Mouse (Mus musculus) spleen, postnatal 4 days (tissue): Measurements from ENCODE around the gene Kdm1b.

Experiments used
- DNase-seq, 2 experiments: peaks; one replicate each; pipeline ENCODE4 v3.0.0; 2022; ENCODE audit warnings: low spot score in 2 of 2

Gene Kdm1b

DNA sequence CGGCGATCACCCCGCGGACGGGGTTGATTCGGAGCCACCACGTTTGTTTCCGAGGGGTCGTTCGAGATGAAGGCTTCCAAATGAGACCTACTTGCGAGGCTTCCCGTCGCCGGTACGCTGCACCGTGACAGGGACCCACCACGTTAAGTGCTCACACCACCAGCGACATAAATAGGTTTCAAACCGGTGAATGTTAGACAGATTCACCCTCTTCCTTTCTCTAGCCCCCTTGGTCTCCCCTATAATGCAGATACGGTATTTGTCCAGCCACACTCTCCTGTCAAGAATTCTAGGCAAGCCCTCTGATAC is 63.2 kb downstream of the Kdm1b start:
- DNase-seq = no peak

DNA sequence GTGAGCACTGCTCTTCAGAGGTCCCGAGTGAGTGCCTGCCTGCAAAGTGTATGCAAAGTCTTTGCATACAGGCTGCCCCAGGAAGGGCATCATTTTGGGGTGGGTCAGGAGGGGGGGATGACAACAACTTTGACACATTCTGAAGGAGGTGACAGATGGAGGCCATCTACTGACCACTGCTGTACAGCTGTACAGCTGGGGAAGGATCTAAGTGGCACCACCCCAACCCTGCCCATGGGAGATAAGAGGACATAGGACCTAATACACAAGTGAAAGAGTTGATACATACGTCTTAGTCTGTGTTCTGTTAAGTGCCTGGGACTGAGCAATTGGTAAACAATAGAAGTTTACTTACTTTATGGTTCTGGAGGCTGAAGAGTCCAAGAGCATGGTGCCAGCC is 65.9 kb downstream of the Kdm1b start:
- DNase-seq = peak; percentile 60 to 69

DNA sequence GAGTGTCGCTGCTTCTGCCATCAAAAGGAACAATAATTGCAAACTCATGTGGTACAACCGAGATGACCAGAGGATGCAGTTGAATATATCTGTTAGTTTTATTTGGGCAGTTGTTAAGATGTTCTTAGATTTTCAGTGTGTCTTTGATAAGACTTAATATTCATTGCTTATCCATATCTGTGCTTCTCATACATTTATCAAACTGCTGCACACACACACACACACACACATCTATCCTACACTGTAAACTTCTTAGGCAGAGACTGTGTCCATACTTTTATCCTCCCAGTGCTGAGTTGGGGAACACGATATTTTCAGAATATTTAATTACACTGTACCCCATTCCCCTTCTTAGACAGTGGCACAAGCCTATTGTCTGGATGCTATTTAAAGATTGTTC is 67.9 kb downstream of the Kdm1b start:
- no peak for DNase-seq

DNA sequence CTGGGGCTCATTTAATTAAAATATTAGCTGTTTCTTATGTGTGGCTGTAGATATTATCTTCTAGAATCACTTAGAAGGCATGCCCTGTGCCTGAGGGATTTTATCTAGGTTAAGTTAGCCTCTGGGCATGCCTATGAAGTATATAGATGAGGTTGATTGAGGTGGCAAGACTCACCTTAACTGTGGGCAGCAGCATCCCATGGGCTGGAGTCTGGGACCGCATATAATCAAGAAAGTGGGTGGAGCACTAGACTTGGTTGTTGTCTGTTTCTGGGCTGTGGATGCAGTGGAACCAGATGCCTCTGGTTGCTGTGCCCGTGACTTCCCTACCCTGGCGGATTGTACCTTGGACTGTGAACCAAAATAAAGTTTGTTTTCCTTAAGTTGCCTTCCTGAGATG is 68.8 kb downstream of the Kdm1b start:
- DNase-seq = no peak

DNA sequence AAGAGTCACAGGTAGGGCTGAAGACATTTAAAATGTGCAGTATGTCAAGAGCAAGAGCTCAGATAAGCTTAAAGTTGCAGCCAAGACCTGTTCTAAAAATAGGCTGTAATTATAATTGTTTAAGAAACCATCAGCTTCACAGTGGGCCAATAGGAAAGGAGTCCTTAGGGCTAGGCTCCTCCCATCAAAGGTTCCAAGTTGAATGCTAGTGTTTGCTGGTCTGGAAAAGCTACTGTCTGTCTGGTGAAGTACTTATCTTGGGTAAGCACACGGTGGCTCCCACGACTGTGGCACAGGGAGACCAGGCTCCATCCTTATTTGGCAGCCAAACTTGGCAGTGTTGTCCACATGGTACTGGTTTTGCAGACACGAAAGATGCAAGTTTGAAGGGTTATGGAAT is 69.6 kb downstream of the Kdm1b start:
- DNase-seq = peak; percentile 65 to 76

DNA sequence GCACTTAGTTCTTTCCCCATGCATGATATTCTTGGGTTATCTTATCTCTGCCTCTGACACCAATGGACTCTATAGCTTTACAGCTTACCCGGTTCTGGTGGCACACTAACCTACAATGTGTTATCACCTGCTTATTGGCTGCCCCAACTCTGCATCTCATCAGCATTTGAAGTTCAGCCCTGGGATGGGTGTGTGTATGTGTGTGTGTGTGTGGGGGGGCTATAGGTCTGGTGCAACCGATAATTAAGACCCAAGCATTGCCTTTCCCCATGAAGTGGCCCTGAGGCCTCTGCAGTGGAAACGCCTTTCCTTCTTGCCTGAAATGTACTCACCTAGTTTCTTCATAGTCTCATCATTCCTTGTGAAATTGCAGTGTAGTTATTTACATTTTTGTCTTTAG is 72.7 kb downstream of the Kdm1b start:
- DNase-seq = no peak

DNA sequence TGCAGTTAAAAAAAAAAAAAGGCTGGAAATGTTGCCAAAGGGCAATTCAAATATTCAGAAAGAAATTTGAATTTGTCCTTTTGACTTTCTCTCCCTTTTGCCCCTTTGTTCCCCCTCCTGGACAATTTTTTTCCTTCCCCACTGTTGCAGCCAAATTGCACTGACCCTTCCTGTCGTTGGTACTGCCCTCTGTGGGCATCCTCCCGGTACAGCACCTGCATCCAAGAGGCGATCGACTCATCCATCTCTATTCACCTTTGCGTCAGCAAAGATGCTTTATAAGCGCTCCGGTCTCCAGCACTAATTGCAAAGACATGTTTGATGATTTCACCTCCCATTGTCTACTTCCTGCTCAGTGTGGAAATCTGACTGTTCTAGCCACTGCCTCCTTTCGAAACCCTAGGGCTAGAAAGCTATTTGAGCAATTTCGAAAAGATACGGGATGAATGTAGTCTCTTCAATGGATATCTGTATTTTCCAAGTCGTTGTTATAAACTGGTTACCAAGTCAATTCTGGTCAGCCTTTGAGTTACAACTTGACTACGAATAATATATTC is 78.1 kb downstream of the Kdm1b start:
- DNase-seq = no peak

DNA sequence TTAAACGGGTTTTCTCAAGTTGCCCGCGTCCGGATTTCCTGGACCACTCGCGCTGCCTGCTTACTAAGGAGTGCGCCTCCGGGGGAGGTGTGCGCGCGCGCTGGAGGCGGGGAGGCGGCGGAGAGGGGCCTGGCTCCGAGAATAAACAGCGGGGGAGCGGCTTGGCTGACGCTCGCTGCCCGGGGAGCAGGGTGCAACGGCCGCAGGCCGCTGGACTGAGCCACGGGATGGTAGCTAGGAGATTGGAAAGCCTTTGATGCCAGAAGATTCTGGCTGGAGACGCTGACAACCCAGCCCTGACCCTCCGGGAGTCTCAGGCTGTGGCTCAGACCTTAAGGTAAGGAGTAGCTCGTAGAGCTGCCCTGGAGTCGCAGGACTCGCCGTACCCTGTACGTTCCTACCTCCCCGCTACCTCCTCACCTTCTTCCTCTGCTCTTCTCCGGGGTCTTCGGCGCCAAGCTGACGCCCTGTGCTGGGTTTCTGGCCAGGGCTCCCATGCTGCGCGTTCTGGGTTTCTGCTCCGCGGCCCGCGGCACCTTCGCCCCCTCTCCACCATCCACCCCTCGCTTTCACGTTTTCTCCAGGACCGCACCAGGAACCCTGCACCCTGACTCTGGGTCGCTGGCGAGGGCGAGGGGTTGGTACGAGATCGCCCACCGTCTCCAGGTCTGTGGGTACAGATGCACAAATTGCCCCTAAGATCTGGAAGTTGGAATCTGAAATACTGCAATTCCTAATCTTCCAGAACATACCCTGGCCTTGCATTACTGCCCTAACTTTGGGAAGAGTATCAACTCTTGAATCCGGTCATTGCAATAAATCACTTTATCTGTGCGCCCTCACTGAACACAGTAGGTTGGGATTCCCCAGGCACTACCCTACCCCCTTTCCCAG is 79.5 kb downstream of the Kdm1b start, which contains the start of gene Rnf144b:
Gene Rnf144b, plus strand, starts transcription at position 120 of the 894 bp plus-strand sequence.
- DNase-seq = peak; percentile 27 to 68

DNA sequence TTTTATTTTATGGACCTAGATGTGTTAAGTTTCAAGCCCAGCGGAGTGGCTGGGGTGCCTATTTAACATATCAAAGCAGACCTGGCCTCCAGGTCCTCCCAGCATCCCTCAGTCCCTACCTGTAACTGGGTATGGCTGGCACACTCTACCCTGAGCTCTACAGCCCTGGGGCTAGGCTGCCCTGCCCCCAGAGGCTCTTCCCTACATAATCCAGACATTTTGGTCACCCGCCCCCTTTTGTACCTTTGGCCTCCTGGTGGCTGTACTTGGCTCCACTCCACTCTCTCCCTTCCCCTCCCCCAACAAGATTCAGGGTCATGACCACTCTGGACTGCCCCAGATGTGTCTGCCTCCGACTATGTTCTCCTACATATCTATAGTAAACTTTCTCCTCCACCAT is 81.2 kb downstream of the Kdm1b start:
- no peak for DNase-seq

DNA sequence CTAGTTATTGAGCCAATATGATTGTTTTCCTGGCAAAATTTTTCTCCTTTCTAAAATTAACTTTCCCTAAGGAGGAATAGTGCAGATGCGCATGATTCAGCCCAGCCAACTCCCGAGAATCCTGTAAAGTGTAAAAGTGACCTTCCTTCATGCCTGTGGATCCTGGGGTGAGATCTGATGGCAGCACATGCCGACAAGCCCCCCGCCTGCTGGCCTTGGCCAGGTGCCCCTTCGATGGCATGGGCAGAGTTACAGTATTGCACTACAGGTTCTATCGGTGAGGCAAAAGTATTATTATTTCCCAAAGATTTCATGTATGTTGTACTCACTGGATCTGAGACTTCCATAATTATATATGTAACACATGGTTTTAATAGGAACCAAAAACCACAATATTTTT is 81.7 kb downstream of the Kdm1b start:
- no peak for DNase-seq

DNA sequence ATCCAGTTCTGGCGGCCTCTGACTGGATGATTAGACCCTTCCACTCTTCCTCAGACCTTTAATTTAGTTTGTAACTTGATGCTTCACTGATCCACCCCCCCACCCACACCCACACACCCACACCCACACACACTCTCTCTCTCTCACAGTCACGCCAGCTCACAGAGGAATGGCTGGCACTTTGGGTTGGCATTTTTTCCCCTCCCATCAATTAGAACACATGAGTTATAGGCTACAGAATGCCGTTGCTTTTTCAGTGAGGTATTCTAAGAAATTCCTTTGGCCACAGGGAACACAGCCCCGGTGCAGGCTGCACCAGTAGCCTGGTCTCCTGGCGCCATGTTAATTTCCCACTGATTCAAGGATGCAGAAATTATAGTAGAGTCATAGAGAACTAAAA is 82.3 kb downstream of the Kdm1b start:
- no peak for DNase-seq

DNA sequence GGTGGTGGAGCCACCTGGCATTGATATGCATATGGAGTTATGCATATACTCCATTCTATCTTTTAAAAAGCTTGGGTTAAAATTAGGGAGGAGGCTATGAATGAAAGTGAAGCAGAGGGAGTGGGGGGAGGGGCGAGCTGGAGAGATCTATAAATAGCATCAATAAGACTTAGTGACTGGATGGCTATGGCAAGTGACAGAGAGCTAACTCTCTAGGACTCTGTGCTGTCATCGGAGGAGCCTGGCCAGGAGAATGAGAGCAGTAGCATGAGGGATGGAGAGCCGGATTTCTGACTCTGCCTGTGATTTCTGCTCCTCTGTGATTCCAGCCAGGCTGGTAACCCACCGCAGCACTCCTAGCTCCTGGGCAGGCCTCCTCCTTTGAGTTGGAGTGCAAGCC is 85.8 kb downstream of the Kdm1b start:
- DNase-seq = no peak

DNA sequence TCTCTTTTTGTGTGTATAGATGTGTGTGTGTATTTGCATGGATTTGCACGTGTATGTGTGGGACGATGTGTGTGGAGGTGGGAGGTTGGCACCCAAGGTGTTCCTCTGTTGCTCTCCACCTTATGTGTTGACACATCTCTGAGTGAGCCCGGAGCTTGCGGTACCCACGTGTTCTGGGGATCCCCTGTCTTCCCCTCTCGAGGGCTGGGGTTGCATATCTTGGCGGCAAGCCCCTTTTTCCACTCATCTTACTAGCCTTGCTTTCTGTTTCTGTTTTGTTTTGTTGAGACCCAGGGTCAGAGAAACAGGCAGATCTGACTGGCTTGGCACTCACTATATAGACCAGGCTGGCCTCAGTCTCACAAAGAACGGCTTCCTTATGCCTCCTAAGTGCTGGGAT is 89.8 kb downstream of the Kdm1b start:
- DNase-seq = no peak

DNA sequence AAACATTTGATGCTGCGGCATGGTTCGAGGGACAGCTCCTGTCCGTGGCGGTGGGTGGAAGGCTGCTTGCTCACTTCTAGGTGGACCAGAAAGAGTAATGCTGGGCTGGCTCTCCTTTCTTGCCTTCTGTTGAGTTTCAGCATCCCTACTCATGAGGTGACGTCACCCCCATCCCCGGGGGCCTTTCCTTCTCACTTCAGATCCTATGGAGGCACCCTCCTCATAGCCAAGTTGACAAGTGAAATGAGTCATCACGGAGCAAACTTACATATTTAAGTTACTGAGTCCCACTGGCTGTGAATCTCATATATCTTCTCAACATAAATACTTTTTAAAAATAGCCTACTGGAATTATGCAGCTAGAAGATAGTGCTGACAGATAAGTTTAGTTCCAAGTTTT is 91.5 kb downstream of the Kdm1b start:
- no peak for DNase-seq
